Mouse (Mus musculus): ENCODE measurements at regions not wholly inside any gene's neighbourhood (a gene's known extent, or its start where the extent isn't known, plus 50 kb on each side); places are given as distances from the start of the nearest gene placed in this dataset. TPM values are rescaled to one million over a fixed set of nuclear protein-coding genes. Genes with fewer than 3 reads are reported as not detected.
A peak's percentile ranks its signal among the peaks of the same experiment; 100 is the strongest.

- Histone ChIP-seq H3K9me3 (replicated peaks) (no peaks in the 10 kb centered on the region), H3K4me3 (no peak overlapping the region), H3K4me1 (peaks cover 7% of the 10 kb centered on the region; the same call in 1 of the 2 replicates), H3K27me3 (ENCODE audit: low read depth, poor library complexity, severe bottlenecking) (no peaks in the 10 kb centered on the region), H3K36me3 (no peaks in the 10 kb centered on the region), H3K27ac (replicated peaks) (no peak overlapping the region)
- 87% methylated on average over 4 of the region's 4 CpGs for WGBS
- no peak for DNase-seq (ENCODE audit: low spot score)
These were observed 51.1 kb upstream of the Dpyd start for GRCm38 (mm10) chr3:118510837-118511236.

GRCm38 (mm10) chr3:118511969-118512368, 50.0 kb upstream of the Dpyd start:
- Histone ChIP-seq H3K27ac (replicated peaks) (no peak overlapping the region), H3K27me3 (ENCODE audit: low read depth, poor library complexity, severe bottlenecking) (no peaks in the 10 kb centered on the region), H3K4me3 (no peak overlapping the region), H3K9me3 (replicated peaks) (no peaks in the 10 kb centered on the region), H3K36me3 (no peaks in the 10 kb centered on the region), H3K4me1 (peaks cover 7% of the 10 kb centered on the region; the same call in 1 of the 2 replicates)
- DNase-seq (ENCODE audit: low spot score), result no peak
- WGBS, result 71% methylated on average over 7 of the region's 7 CpGs

MicroRNA genes in the stretch of these regions (microRNA counts, 519-probe panel; counts per million panel counts)
- 5,499 counts per million, percentile 39 among the panel's probes with 10 or more counts for microRNA mmu-miR-137

Small RNA genes in the stretch of these regions (microRNA-seq; reads per million reads assigned to microRNA genes)
- gene Gm24155, result not detected
- 862 reads per million, percentile 75 among the genes with 10 or more reads in this experiment for gene Mir137

Measured in midbrain, embryonic 10.5 days (tissue).